Mouse (Mus musculus) neural tube, embryonic 13.5 days (tissue): ENCODE measurements at regions not wholly inside any gene's neighbourhood (a gene's known extent, or its start where the extent isn't known, plus 50 kb on each side); places are given as distances from the start of the nearest gene placed in this dataset.
"Not testable (repeated sequence)": the region's sequence is repeated elsewhere in the genome, so short reads cannot be mapped to it uniquely, and the experiment has no call there.

Experiments used
- ATAC-seq: fragments of 200-750 bp; cut with Nextera tagmentation; 2 replicates; pipeline ENCODE4 v1.8.0; 2017; ENCODE audit warnings: low read depth, mild to moderate bottlenecking, moderate TSS enrichment, moderate library complexity
- H3K27ac ChIP-seq: fragments of 300-500 bp; sonication (generic); replicated peaks from 2 replicates; pipeline ENCODE4 v1.5.1; 2015; ENCODE audit warnings: moderate library complexity, mild to moderate bottlenecking, inconsistent platforms
- H3K27me3 ChIP-seq: fragments of 300-500 bp; sonication (generic); 2 replicates; pipeline ENCODE4 v1.6.1; 2015; ENCODE audit warnings: mild to moderate bottlenecking, inconsistent platforms
- H3K36me3 ChIP-seq: fragments of 300-500 bp; sonication (generic); 2 replicates; pipeline ENCODE4 v1.6.1; 2015; ENCODE audit warnings: mild to moderate bottlenecking, inconsistent platforms
- H3K4me1 ChIP-seq: fragments of 300-500 bp; sonication (generic); replicated peaks from 2 replicates; pipeline ENCODE4 v1.6.1; 2015; ENCODE audit warnings: inconsistent platforms
- H3K4me2 ChIP-seq: fragments of 300-500 bp; sonication (generic); 2 replicates; pipeline ENCODE4 v1.6.1; 2015; ENCODE audit warnings: inconsistent platforms, mild to moderate bottlenecking, moderate library complexity
- H3K4me3 ChIP-seq: fragments of 300-500 bp; sonication (generic); 2 replicates; pipeline ENCODE4 v1.5.1; 2015; ENCODE audit warnings: mild to moderate bottlenecking, inconsistent platforms
- H3K9ac ChIP-seq: fragments of 300-500 bp; sonication (generic); 2 replicates; pipeline ENCODE4 v1.6.1; 2015; ENCODE audit warnings: moderate library complexity, mild to moderate bottlenecking, inconsistent platforms
- H3K9me3 ChIP-seq: fragments of 300-500 bp; sonication (generic); 2 replicates; pipeline ENCODE4 v1.6.1; 2016; ENCODE audit warnings: inconsistent platforms
- WGBS: fragments of 180-500 bp; shearing (Covaris S2); methylation state at CpG from one replicate; pipeline ENCODE4 v1.1.7; 2015; 5-methylcytosine and 5-hydroxymethylcytosine counted together

- H3K4me2 ChIP-seq, H3K27ac ChIP-seq, H3K9ac ChIP-seq, H3K27me3 ChIP-seq, H3K36me3 ChIP-seq, H3K9me3 ChIP-seq, H3K4me3 ChIP-seq, ATAC-seq, H3K4me1 ChIP-seq: not testable (repeated sequence)
- 29% methylated on average over 3 of the region's 3 CpGs for WGBS
Measured at GRCm38 (mm10) chr12:20928966-20929365, 61.3 kb upstream of the Asap2 start.
